Mouse (Mus musculus) central nervous system, embryonic 11.5 days (tissue): ENCODE data around the gene Disp1. TPM values are rescaled to one million over a fixed set of nuclear protein-coding genes. Genes with fewer than 3 reads are reported as not detected.

ENCODE experiments used
- polyA plus RNA-seq: library from polyadenylated mRNA; depleted of rRNA; stranded (reverse); fragments of >200 nt; gene quantifications from 2 replicates; pipeline ENCODE4 v1.2.3, GENCODE M21; 2012; rRNA removed

Gene Disp1
- 8.2 and 15.5 TPM in 2 replicates for polyA plus RNA-seq

DNA sequence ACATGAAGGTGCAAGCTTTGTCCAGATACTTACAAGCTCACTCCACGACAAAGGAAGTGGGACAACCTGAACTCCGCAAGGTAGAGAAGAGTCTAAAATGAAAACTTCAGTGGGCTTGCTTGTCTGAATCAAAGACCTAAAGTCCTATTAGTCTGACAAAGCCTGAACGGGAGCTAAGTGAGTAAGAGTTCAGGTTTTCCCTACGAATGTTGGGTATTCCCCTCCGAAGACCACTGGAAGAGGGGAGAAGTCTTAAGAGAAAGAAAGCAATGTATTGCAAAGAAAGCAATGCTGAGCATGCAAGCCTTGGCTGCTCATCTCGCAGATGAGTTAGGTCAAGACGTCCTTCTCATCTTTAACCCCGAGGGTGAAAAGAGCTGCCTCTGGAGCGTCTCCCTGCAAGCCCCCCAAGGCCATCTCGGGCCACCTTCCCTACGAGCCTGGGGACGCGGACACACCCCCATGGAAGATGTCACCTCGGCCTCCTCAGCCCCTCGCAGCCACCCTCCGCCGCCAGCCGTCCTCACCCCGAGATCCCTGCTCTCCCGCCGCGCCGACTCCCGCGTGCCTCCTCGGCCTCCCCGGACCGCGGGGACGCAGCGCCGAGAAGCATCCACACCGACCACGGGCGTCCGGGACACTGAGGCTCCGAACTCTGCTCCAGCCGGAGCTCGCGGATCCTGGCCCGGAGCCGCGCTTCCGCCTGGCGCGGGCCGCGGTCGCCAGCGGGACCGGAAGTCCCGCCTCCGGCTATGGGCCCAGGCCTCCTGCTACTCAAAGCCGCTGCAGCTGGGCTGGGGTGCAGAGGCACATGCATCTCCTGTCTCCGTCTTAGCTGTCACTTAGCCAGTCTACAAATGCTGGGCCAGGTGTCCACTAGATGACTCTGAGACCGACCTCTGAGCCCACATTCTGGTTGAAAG lies at the start of gene Disp1:
Gene Disp1, minus strand, starts transcription at position 727 of the 923 bp plus-strand sequence.

Other genes with a start within 250 kb of the Disp1 start
- 77.2 and 88.0 TPM in 2 replicates for gene Aida, start 75.1 kb upstream of the Disp1 start, polyA plus RNA-seq
- gene Brox, start 75.7 kb upstream of the Disp1 start, polyA plus RNA-seq, result 34.2 and 45.5 TPM in 2 replicates
- 99.4 and 101 TPM in 2 replicates for gene Mia3, start 148.0 kb upstream of the Disp1 start, polyA plus RNA-seq
- gene Taf1a, start 167.5 kb upstream of the Disp1 start, polyA plus RNA-seq, result 34.1 and 45.5 TPM in 2 replicates
- gene Hhipl2, start 196.7 kb upstream of the Disp1 start, polyA plus RNA-seq, result 0.77 and 0.83 TPM in 2 replicates